Mouse (Mus musculus) MEL (cell line): ENCODE measurements around the gene Lgi4.

Source experiments
- CHD2 ChIP-seq: IDR thresholded peaks from 2 replicates; pipeline ENCODE4 v1.6.1; 2011; ENCODE audit warnings: low read length, improper control_type of control experiment
- CTCF ChIP-seq, 3 experiments: IDR thresholded peaks in 2 of 3; conservative IDR thresholded peaks in 1 of 3; 2 replicates each; pipeline ENCODE4 v1.5.1; 2011 to 2012; ENCODE audit warnings: low read length in 3 of 3, low read depth in 2 of 3, mild to moderate bottlenecking in 2 of 3, improper control_type of control experiment in 1 of 3, inconsistent platforms in 1 of 3, mixed read lengths in 1 of 3, moderate library complexity in 1 of 3; ENCODE audit not compliant: control insufficient read depth in 1 of 3, insufficient read depth in 1 of 3, poor library complexity in 1 of 3, severe bottlenecking in 1 of 3
- E2F4 ChIP-seq: IDR thresholded peaks from 2 replicates; pipeline ENCODE4 v1.6.1; 2011; ENCODE audit warnings: low read depth, low read length, improper control_type of control experiment, borderline replicate concordance
- EP300 ChIP-seq, 2 experiments: IDR thresholded peaks; 2 replicates each; pipeline ENCODE4 v1.6.1; 2011; ENCODE audit warnings: improper control_type of control experiment in 2 of 2, low read length in 2 of 2, low read depth in 1 of 2, mild to moderate bottlenecking in 1 of 2
- JUND ChIP-seq: IDR thresholded peaks from 2 replicates; pipeline ENCODE4 v1.6.1; 2011; ENCODE audit warnings: low read depth, mild to moderate bottlenecking, improper control_type of control experiment, low read length
- MAFK ChIP-seq: IDR thresholded peaks from 2 replicates; pipeline ENCODE4 v1.6.1; 2011; ENCODE audit warnings: low read depth, mild to moderate bottlenecking, low read length, improper control_type of control experiment, borderline replicate concordance
- MXI1 ChIP-seq: IDR thresholded peaks from 2 replicates; pipeline ENCODE4 v1.6.1; 2011; ENCODE audit warnings: mild to moderate bottlenecking, low read depth, low read length, improper control_type of control experiment
- POLR2A ChIP-seq, 2 experiments: IDR thresholded peaks; 2 replicates each; pipeline ENCODE4 v1.6.1; 2011 to 2012; ENCODE audit warnings: low read length in 2 of 2, mild to moderate bottlenecking in 2 of 2, control low read depth in 1 of 2, improper control_type of control experiment in 1 of 2, low read depth in 1 of 2, moderate library complexity in 1 of 2; ENCODE audit not compliant: control insufficient read depth in 1 of 2, insufficient read depth in 1 of 2, poor library complexity in 1 of 2
- POLR2AphosphoS2 ChIP-seq: IDR thresholded peaks from 2 replicates; pipeline ENCODE4 v1.6.1; 2011; ENCODE audit warnings: low read length, improper control_type of control experiment
- RCOR1 ChIP-seq: IDR thresholded peaks from 2 replicates; pipeline ENCODE4 v1.6.1; 2012; ENCODE audit warnings: low read depth, mild to moderate bottlenecking, inconsistent platforms, low read length, improper control_type of control experiment
- ZC3H11A ChIP-seq: IDR thresholded peaks from 2 replicates; pipeline ENCODE4 v1.6.1; 2012; ENCODE audit warnings: low read depth, mild to moderate bottlenecking, inconsistent platforms, low read length, improper control_type of control experiment
- ZKSCAN1 ChIP-seq: IDR thresholded peaks from 2 replicates; pipeline ENCODE4 v1.6.1; 2012; ENCODE audit warnings: low read depth, mild to moderate bottlenecking, inconsistent platforms, low read length, improper control_type of control experiment, moderate library complexity

DNA sequence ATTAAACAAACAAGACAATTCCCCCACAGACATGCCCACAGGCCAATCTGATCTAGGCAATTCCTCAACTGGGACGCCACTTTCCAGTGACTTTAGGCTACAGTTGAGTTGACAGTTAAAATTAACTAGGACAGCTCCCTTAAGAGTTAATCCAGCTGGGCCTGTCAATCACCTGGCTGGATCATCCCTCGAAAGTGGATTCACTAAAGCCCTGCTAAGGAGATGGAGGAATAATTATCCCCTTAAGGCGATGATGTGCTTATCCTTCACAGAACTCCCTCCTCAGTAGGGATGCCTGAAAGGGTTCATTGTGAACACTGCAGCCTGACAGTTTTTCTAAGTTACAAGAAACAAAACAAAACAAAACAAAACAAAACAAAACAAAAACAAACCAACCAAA lies 21.5 kb downstream of the Lgi4 start:
- TF ChIP-seq CHD2 (no peak), CTCF (IDR thresholded peaks at IDR 0.05 in 2 of 3, conservative IDR thresholded peaks at IDR 0.05 in 1 of 3; ENCODE audit: control insufficient read depth in 1 of 3, insufficient read depth in 1 of 3, low read depth in 2 of 3, low read length in 3 of 3, poor library complexity in 1 of 3, severe bottlenecking in 1 of 3) (no peak), MXI1 (no peak), EP300 (IDR thresholded peaks at IDR 0.05; ENCODE audit: low read depth in 1 of 2, low read length in 2 of 2) (no peak), MAFK (no peak), E2F4 (no peak), ZKSCAN1 (no peak), POLR2A (IDR thresholded peaks at IDR 0.05; ENCODE audit: control insufficient read depth in 1 of 2, insufficient read depth in 1 of 2, low read depth in 1 of 2, low read length in 2 of 2, poor library complexity in 1 of 2) (no peak), ZC3H11A (no peak), RCOR1 (no peak), JUND (no peak), POLR2AphosphoS2 (no peak)
